Mouse (Mus musculus) bone marrow macrophage, adult 2 months (primary cell): ENCODE data around the gene Cnot4.

Experiments used
- CTCF ChIP-seq: IDR thresholded peaks from 2 replicates; pipeline ENCODE4 v1.5.1; 2012; ENCODE audit warnings: low read depth, mild to moderate bottlenecking, low read length, moderate library complexity
- POLR2A ChIP-seq: IDR thresholded peaks from 2 replicates; pipeline ENCODE4 v1.6.1; 2012; ENCODE audit warnings: mild to moderate bottlenecking, low read depth, low read length, borderline replicate concordance

- no peak for TF ChIP-seq CTCF
- TF ChIP-seq POLR2A: no peak
Measured at GRCm38 (mm10) chr6:35145569-35145968, 12.0 kb upstream of the Cnot4 start.
